Mouse (Mus musculus) cortical plate, adult 2 months (tissue): ENCODE results near the gene Gm572. TPM values are rescaled to one million over a fixed set of nuclear protein-coding genes. Genes with fewer than 3 reads are reported as not detected.

Source experiments
- H3K27ac ChIP-seq: fragments of 200-500 bp; 2 replicates; pipeline ENCODE4 v1.5.1; 2012; ENCODE audit warnings: low read length, control low read depth, inconsistent platforms; ENCODE audit not compliant: insufficient read depth
- H3K4me1 ChIP-seq: fragments of 200-500 bp; 2 replicates; pipeline ENCODE4 v1.6.1; 2011; ENCODE audit warnings: low read length; ENCODE audit not compliant: control insufficient read depth, insufficient read depth
- H3K4me3 ChIP-seq: fragments of 200-500 bp; 2 replicates; pipeline ENCODE4 v1.5.1; 2011; ENCODE audit warnings: mild to moderate bottlenecking, low read length, control low read depth; ENCODE audit not compliant: insufficient read depth
- CTCF ChIP-seq: fragments of 200-500 bp; IDR thresholded peaks from 2 replicates; pipeline ENCODE4 v1.5.1; 2011; ENCODE audit warnings: mild to moderate bottlenecking, control low read depth, low read length; ENCODE audit not compliant: insufficient read depth; ENCODE audit errors: extremely low read depth
- POLR2A ChIP-seq: fragments of 200-500 bp; IDR thresholded peaks from 2 replicates; pipeline ENCODE4 v1.6.1; 2011; ENCODE audit warnings: mild to moderate bottlenecking, low read length, control low read depth; ENCODE audit not compliant: insufficient read depth; ENCODE audit errors: extremely low read depth
- polyA plus RNA-seq: library from polyadenylated mRNA; depleted of rRNA; stranded (reverse); fragments of >200 nt; gene quantifications from 2 replicates; pipeline ENCODE4 v1.2.3, GENCODE M21; 2012

The Gm572 gene
- polyA plus RNA-seq, 1 experiment, result not detected

- TF ChIP-seq POLR2A (no peak), CTCF (no peak)
- Histone ChIP-seq H3K4me1 (peaks cover 3% of the 10 kb centered on the region), H3K4me3 (no peak overlapping the region; the same call in 1 of the 2 replicates), H3K27ac (no peak overlapping the region)
These were observed 18.1 kb upstream of the Gm572 start for GRCm38 (mm10) chr4:148625010-148625409.

GRCm38 (mm10) chr4:148625756-148626622 is 17.1 kb upstream of the Gm572 start:
- TF ChIP-seq CTCF, result no peak
- TF ChIP-seq POLR2A, result no peak
- Histone ChIP-seq H3K4me3 (peak overlapping the region; percentile 59), H3K4me1 (peaks cover 3% of the 10 kb centered on the region), H3K27ac (peak overlapping the region; percentile 79)

GRCm38 (mm10) chr4:148626623-148627185 is 16.4 kb upstream of the Gm572 start, which contains the start of gene Tardbp:
Gene Tardbp (minus strand): TSS chr4:148627019.
- no peak for TF ChIP-seq CTCF
- TF ChIP-seq POLR2A, result peak; percentile 95
- peak within 1 kb of the TSS; percentile 59 for H3K4me3 ChIP-seq

GRCm38 (mm10) chr4:148627246-148627645 is 15.9 kb upstream of the Gm572 start:
- Histone ChIP-seq H3K27ac (no peak overlapping the region), H3K4me3 (no peak overlapping the region; the same call in 1 of the 2 replicates), H3K4me1 (peaks cover 3% of the 10 kb centered on the region)
- no peak for TF ChIP-seq CTCF
- no peak for TF ChIP-seq POLR2A

More at GRCm38 (mm10) chr4:148626623-148627185, 16.4 kb upstream of the Gm572 start, which contains the start of gene Tardbp:
- Histone ChIP-seq H3K27ac (peak within 1 kb of the TSS; percentile 81), H3K4me1 (peaks cover 3% of the 10 kb centered on the region)

GRCm38 (mm10) chr4:148632013-148632692 is 11.0 kb upstream of the Gm572 start:
- Histone ChIP-seq H3K4me1 (no peaks in the 10 kb centered on the region), H3K4me3 (no peak overlapping the region)
- TF ChIP-seq CTCF (no peak), POLR2A (no peak)

GRCm38 (mm10) chr4:148633395-148634061 is 9.6 kb upstream of the Gm572 start:
- Histone ChIP-seq H3K4me3 (no peak overlapping the region), H3K27ac (no peak overlapping the region), H3K4me1 (no peaks in the 10 kb centered on the region)
- no peak for TF ChIP-seq CTCF
- no peak for TF ChIP-seq POLR2A

More at GRCm38 (mm10) chr4:148632013-148632692, 11.0 kb upstream of the Gm572 start:
- H3K27ac ChIP-seq, result no peak overlapping the region

- Histone ChIP-seq H3K4me1 (no peaks in the 10 kb centered on the region), H3K27ac (no peak overlapping the region), H3K4me3 (no peak overlapping the region)
- TF ChIP-seq POLR2A (no peak), CTCF (no peak)
These were observed 7.8 kb upstream of the Gm572 start for GRCm38 (mm10) chr4:148635309-148635708.

GRCm38 (mm10) chr4:148638302-148638701 is 4.8 kb upstream of the Gm572 start:
- no peak overlapping the region for H3K27ac ChIP-seq
- TF ChIP-seq CTCF (no peak), POLR2A (no peak)
- H3K4me3 ChIP-seq, result no peak overlapping the region
- H3K4me1 ChIP-seq, result no peaks in the 10 kb centered on the region

- TF ChIP-seq POLR2A, result no peak
- TF ChIP-seq CTCF, result no peak
These were observed 3.7 kb upstream of the Gm572 start for GRCm38 (mm10) chr4:148639455-148639854.

More at GRCm38 (mm10) chr4:148639455-148639854, 3.7 kb upstream of the Gm572 start:
- H3K27ac ChIP-seq, result no peak overlapping the region
- no peaks in the 10 kb centered on the region for H3K4me1 ChIP-seq
- no peak overlapping the region for H3K4me3 ChIP-seq
